Mouse (Mus musculus) erythroblast, adult 5-6 weeks (primary cell): ENCODE measurements around the gene Ankrd44. TPM values are rescaled to one million over a fixed set of nuclear protein-coding genes. Genes with fewer than 3 reads are reported as not detected.

Experiments
- ATAC-seq: replicated peaks from 2 replicates; pipeline ENCODE4 v1.8.0; 2016; ENCODE audit warnings: moderate number of reproducible peaks, mild to moderate bottlenecking, moderate TSS enrichment, inconsistent platforms; ENCODE audit not compliant: poor library complexity, low FRiP score, severe bottlenecking
- total RNA-seq, 2 experiments: library from RNA; stranded (forward) in 1 of 2; stranded (reverse) in 1 of 2; fragments of 150-400 nt in 1 of 2; fragments of 200-764, 138-1000 nt in 1 of 2; gene quantifications; 2 replicates each; pipeline versions ENCODE4 v1.2.3 to v1.2.4; 2015 to 2017; ENCODE audit warnings: low replicate concordance in 2 of 2

Ankrd44 gene
- total RNA-seq, 2 experiments from 2014 or later: 26.7 to 41.7 TPM

DNA sequence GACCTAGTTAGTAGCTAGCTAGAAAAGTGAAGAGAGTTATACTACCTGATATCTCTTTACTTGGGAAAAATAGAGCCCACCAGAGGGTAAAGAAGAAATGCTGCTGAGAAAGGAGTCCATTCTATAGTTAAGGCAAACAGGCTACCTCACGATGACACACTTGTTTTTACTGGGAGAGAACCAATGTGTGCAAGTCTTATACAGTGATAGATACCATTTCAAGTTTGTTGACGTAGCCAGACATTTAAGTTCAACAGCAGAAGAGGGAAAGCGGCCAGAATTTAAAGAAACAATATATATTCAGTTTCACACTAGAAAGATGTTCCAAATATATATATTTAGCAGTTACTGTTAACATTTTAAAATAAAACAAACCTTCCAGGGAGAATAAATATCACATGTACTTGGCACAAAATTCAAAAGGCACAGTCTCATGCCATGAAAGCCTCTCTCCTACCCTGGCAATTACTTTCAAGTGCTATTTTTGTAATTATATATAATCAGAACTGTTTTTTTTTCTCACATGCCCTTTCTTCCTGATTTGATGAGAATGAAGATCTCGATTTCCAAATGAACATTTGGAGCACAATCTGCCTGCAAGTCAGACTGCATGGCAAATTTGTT lies 328.5 kb downstream of the Ankrd44 start:
- no peak for ATAC-seq

GRCm38 (mm10) chr1:54596151-54596550 lies 330.0 kb downstream of the Ankrd44 start:
- ATAC-seq: no peak

Other genes starting within 250 kb of the Ankrd44 start
- gene Sf3b1, start 101.1 kb upstream of the Ankrd44 start, total RNA-seq (2015; ENCODE audit: low replicate concordance): 151 and 155 TPM in 2 replicates
- gene Sf3b1, start 101.1 kb upstream of the Ankrd44 start, total RNA-seq (2017; ENCODE audit: low replicate concordance): 196 and 224 TPM in 2 replicates
- 16.3 and 27.3 TPM in 2 replicates for gene Coq10b, start 126.4 kb upstream of the Ankrd44 start, total RNA-seq (2015; ENCODE audit: low replicate concordance)
- 24.2 and 35.4 TPM in 2 replicates for gene Coq10b, start 126.4 kb upstream of the Ankrd44 start, total RNA-seq (2017; ENCODE audit: low replicate concordance)
- 62.9 and 95.7 TPM in 2 replicates for gene Hspe1, start 161.7 kb upstream of the Ankrd44 start, total RNA-seq (2015; ENCODE audit: low replicate concordance)
- gene Hspe1, start 161.7 kb upstream of the Ankrd44 start, total RNA-seq (2017; ENCODE audit: low replicate concordance): 41.5 and 52.0 TPM in 2 replicates
- gene Hspd1, start 161.9 kb upstream of the Ankrd44 start, total RNA-seq (2015; ENCODE audit: low replicate concordance): 55.1 and 56.2 TPM in 2 replicates
- 56.1 and 87.5 TPM in 2 replicates for gene Hspd1, start 161.9 kb upstream of the Ankrd44 start, total RNA-seq (2017; ENCODE audit: low replicate concordance)
- 19.4 and 28.6 TPM in 2 replicates for gene Mob4, start 204.8 kb upstream of the Ankrd44 start, total RNA-seq (2015; ENCODE audit: low replicate concordance)
- 27.2 and 40.0 TPM in 2 replicates for gene Mob4, start 204.8 kb upstream of the Ankrd44 start, total RNA-seq (2017; ENCODE audit: low replicate concordance)